Mouse (Mus musculus) erythroblast, embryonic 14.5 days (primary cell): ENCODE results near the gene Chchd3.

Experiments
- GATA1 ChIP-seq: IDR thresholded peaks from 2 replicates; pipeline ENCODE4 v1.6.1; 2012; ENCODE audit warnings: low read length, inconsistent platforms, mixed read lengths
- TAL1 ChIP-seq: IDR thresholded peaks from 3 replicates; pipeline ENCODE4 v1.6.1; 2012; ENCODE audit warnings: low read length, inconsistent platforms, mixed read lengths

DNA sequence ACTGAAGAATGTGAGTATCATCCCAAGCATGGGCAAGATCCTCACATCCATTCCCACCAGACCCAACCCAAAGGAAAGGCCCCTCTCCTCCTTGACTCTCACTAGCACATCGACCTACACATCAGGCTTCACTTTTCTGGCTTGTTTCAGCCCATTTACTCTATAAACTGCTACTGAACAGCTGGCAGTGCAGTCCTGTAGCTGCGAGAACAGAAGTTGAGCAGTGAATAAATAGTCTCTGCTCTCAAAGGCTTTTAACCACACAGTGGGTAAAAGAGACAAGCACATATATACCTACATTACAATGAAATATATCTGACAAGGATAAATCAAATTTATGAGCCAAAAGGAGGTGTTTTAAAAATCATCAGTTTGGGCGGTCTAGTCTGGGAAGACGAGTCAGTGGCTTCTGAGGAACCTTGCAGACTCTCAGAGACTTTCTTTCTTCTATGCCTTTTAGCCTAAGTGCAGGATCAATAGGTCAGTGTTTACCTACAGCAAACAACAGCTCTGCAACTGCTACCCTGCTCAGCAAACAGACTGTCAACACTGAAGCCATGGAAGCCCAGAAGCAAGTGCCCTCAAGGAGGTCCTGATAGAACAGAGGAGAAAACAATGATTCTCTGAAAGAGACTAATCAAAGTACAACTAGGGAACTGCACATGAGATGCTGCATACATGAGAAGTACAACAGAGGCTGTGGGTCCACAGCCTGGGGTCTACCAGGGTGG, 19.5 kb downstream of the Chchd3 start:
- TF ChIP-seq TAL1: no peak
- TF ChIP-seq GATA1: no peak
